Comparison of ENCODE assay signal across 8 mouse cellular contexts in the genomic region with DNA sequence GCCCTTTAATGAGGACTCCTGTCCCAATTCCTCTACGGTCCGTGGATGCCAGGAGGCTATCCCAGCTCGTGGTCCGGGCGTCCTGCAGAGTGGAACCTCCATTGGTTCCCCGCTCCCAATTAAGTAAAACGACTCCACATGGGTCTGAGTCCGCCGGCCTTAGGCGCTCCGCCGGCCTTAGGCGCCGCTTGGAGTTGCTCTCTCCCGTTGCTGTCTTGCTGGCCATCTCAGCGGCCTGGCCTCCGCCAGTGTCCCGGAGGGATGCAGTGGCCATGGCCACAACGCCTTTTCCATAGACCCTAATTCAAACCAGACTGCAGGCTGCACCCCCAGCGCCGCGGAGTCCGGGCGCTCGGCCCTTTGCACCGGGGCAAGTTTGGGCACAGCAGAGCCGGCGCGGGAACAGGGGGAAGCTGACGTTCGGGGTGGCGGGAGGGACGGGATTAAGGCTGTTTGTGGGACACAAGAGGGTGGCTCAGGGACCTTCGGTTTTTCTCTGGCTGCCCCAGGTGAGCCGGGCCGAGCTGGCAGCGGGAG. TPM values are rescaled to one million over a fixed set of nuclear protein-coding genes. Genes with fewer than 3 reads are reported as not detected.
DNase-seq lines count a peak whose midpoint lies in the region; ATAC-seq and TF ChIP-seq lines count a peak whose summit lies in the region.

No protein-coding gene starts in this region.

- H3K27me3 ChIP-seq in kidney, embryonic 14.5 days (ENCODE audit: control insufficient read depth, insufficient read depth, low read length): no peaks in the 10 kb centered on the region
- H3K27me3 ChIP-seq in ES-Bruce4 (ENCODE audit: control insufficient read depth, insufficient read depth, low read length, poor library complexity, severe bottlenecking): no peaks in the 10 kb centered on the region
- no peaks in the 10 kb centered on the region for H3K27me3 ChIP-seq in embryonic facial prominence, embryonic 15.5 days
- no peaks in the 10 kb centered on the region for H3K27me3 ChIP-seq in hindbrain, embryonic 12.5 days

- peak; percentile 28 for ATAC-seq in kidney, embryonic 14.5 days (ENCODE audit: low FRiP score, low TSS enrichment)
- peak; percentile 16; the same call in 1 of the 2 replicates for ATAC-seq in embryonic facial prominence, embryonic 15.5 days (ENCODE audit: insufficient number of reproducible peaks, low FRiP score, low TSS enrichment, low read depth)
- ATAC-seq in hindbrain, embryonic 12.5 days (ENCODE audit: low FRiP score): peak; percentile 38
- ATAC-seq in megakaryocyte progenitor cell, adult 5-6 weeks (replicated peaks; ENCODE audit: poor library complexity): 0 out of 2 replicates have a peak, but pooled peaks have one; percentile 5

- H3K4me2 ChIP-seq in kidney, embryonic 14.5 days (replicated peaks; ENCODE audit: low read depth, low read length): peak overlapping the region; percentile 97
- peak overlapping the region; percentile 85 for H3K4me2 ChIP-seq in embryonic facial prominence, embryonic 15.5 days (replicated peaks)
- peak overlapping the region; percentile 97 for H3K4me2 ChIP-seq in hindbrain, embryonic 12.5 days (replicated peaks)

- under 1% methylated on average over 36 of the region's 37 CpGs for WGBS in kidney, embryonic 14.5 days
- under 1% methylated on average over 37 of the region's 37 CpGs for WGBS in embryonic facial prominence, embryonic 15.5 days
- WGBS in hindbrain, embryonic 12.5 days: under 1% methylated on average over 37 of the region's 37 CpGs

- peak overlapping the region; percentile 88 for H3K27ac ChIP-seq in kidney, embryonic 14.5 days (ENCODE audit: low read depth, low read length)
- H3K27ac ChIP-seq in ES-Bruce4 (ENCODE audit: insufficient read depth, low read length): no peak overlapping the region
- peak overlapping the region; percentile 90 for H3K27ac ChIP-seq in embryonic facial prominence, embryonic 15.5 days (replicated peaks)
- peak overlapping the region; percentile 88 for H3K27ac ChIP-seq in hindbrain, embryonic 12.5 days

- no peak for TF ChIP-seq CTCF in ES-Bruce4 (IDR thresholded peaks at IDR 0.05; ENCODE audit: low read depth, low read length)

- no peaks in the 10 kb centered on the region for H3K9me3 ChIP-seq in kidney, embryonic 14.5 days (ENCODE audit: control insufficient read depth, low read length)
- H3K9me3 ChIP-seq in ES-Bruce4 (replicated peaks; ENCODE audit: control insufficient read depth, insufficient read depth, low read length, poor library complexity, severe bottlenecking): no peaks in the 10 kb centered on the region
- H3K9me3 ChIP-seq in embryonic facial prominence, embryonic 15.5 days (replicated peaks): no peaks in the 10 kb centered on the region
- no peaks in the 10 kb centered on the region for H3K9me3 ChIP-seq in hindbrain, embryonic 12.5 days (replicated peaks)

- no peaks in the 10 kb centered on the region for H3K36me3 ChIP-seq in kidney, embryonic 14.5 days (ENCODE audit: control insufficient read depth, insufficient read depth, low read length)
- no peaks in the 10 kb centered on the region for H3K36me3 ChIP-seq in ES-Bruce4 (ENCODE audit: control insufficient read depth, insufficient read depth, low read length, poor library complexity, severe bottlenecking)
- H3K36me3 ChIP-seq in embryonic facial prominence, embryonic 15.5 days: no peaks in the 10 kb centered on the region
- H3K36me3 ChIP-seq in hindbrain, embryonic 12.5 days: no peaks in the 10 kb centered on the region

- peak overlapping the region; percentile 71 for H3K9ac ChIP-seq in kidney, embryonic 14.5 days (ENCODE audit: low read depth, low read length)
- H3K9ac ChIP-seq in ES-Bruce4 (ENCODE audit: low read depth, poor library complexity, severe bottlenecking): peak overlapping the region; percentile 86
- H3K9ac ChIP-seq in embryonic facial prominence, embryonic 15.5 days: peak overlapping the region; percentile 75
- H3K9ac ChIP-seq in hindbrain, embryonic 12.5 days: peak overlapping the region; percentile 90

- TF ChIP-seq EP300 in ES-Bruce4 (IDR thresholded peaks at IDR 0.05; ENCODE audit: insufficient read depth, low read depth, low read length): no peak

- TF ChIP-seq POLR2A in ES-Bruce4 (IDR thresholded peaks at IDR 0.05; ENCODE audit: insufficient read depth, low read length): no peak

- no peak for DNase-seq in kidney, postnatal 36 days
- DNase-seq in Muller cell, postnatal 12 days (ENCODE audit: inconsistent ontology term): no peak
- no peak for DNase-seq in spleen, postnatal 36 days (ENCODE audit: low spot score in 2 of 2)

- peaks cover 12% of the 10 kb centered on the region; the same call in 1 of the 2 replicates for H3K4me1 ChIP-seq in kidney, embryonic 14.5 days (ENCODE audit: control insufficient read depth, insufficient read depth, low read length)
- H3K4me1 ChIP-seq in ES-Bruce4 (ENCODE audit: control insufficient read depth, insufficient read depth, low read length): no peaks in the 10 kb centered on the region
- H3K4me1 ChIP-seq in embryonic facial prominence, embryonic 15.5 days: peaks cover 40% of the 10 kb centered on the region
- peaks cover 19% of the 10 kb centered on the region for H3K4me1 ChIP-seq in hindbrain, embryonic 12.5 days

- peak overlapping the region; percentile 75 for H3K4me3 ChIP-seq in kidney, embryonic 14.5 days (ENCODE audit: low read length)
- H3K4me3 ChIP-seq in ES-Bruce4 (ENCODE audit: low read depth, low read length): peak overlapping the region; percentile 94
- peak overlapping the region; percentile 92 for H3K4me3 ChIP-seq in embryonic facial prominence, embryonic 15.5 days (replicated peaks)
- peak overlapping the region; percentile 81 for H3K4me3 ChIP-seq in hindbrain, embryonic 12.5 days

RNA-seq across cellular contexts. Expression of gene Sdc1, which starts 0.8 kb away (rescaled TPM):
- polyA plus RNA-seq in kidney, embryonic 14.5 days (2014; fragmentation: Nextera tagmentation; extraction: Ambion mirVana): 41.9 and 57.3 TPM in 2 replicates
- 41.8 and 42.8 TPM in 2 replicates for polyA plus RNA-seq in ES-Bruce4 (2011; ENCODE audit: insufficient read depth, insufficient read length, low read depth, missing spikeins)
- 176 and 181 TPM in 2 replicates for polyA plus RNA-seq in embryonic facial prominence, embryonic 15.5 days (2015; fragmentation: Nextera tagmentation; extraction: Ambion mirVana)
- polyA plus RNA-seq in hindbrain, embryonic 12.5 days (2016; fragmentation: Nextera tagmentation; extraction: Ambion mirVana): 70.1 and 81.0 TPM in 2 replicates
- 0.37 and 0.42 TPM in 2 replicates for total RNA-seq in megakaryocyte progenitor cell, adult 5-6 weeks (2015)
- total RNA-seq in megakaryocyte progenitor cell, adult 5-6 weeks (2017): 1.5 TPM in 2 replicates
